Mouse (Mus musculus) adrenal gland, adult (tissue): ENCODE data around the gene Tmem132b.

Experiments used
- DNase-seq, 2 experiments: peaks; one replicate each; pipeline ENCODE4 v3.0.0; 2022 to 2023; ENCODE audit warnings: low spot score in 1 of 2; ENCODE audit not compliant: inconsistent age in 2 of 2

Gene Tmem132b

DNA sequence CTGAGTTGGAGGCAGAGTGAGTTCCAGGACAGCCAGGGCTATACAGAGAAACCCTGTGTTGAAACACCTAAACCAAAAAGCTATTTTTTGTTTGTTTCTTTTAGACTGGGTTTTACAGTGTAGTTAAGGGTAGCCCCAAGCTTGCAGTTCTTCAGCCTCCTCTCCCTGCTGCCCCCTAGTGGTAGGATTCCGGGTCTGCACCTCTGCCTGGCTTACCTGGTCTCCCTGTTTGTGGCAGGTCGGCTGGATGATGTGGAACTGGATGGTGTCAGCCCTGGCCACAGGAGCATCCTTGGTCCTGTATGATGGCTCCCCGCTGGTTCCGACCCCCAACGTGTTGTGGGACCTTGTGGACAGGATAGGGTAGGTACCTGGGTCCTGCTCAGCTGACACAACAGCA, 22.0 kb upstream of the Tmem132b start:
- peak in 1 of 2 experiments; percentile 73 for DNase-seq

DNA sequence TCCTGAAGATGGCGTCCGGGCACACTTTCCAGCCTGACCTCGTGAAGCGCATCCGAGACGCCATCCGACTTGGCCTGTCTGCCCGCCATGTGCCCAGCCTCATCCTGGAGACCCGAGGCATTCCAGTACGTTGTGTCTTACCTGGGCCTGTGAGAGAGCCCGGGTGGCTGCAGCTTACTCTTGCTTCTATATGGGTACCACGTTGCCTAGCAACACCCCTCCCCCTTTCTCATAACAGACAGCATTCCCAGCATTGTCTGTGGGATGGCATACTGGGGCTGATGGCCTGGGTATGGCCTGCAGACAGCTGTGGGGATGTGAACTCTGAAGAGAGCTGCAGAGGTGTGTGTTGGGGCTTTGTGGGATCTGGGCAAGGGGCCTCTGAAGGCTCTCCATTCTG, 16.6 kb upstream of the Tmem132b start:
- DNase-seq = no peak

DNA sequence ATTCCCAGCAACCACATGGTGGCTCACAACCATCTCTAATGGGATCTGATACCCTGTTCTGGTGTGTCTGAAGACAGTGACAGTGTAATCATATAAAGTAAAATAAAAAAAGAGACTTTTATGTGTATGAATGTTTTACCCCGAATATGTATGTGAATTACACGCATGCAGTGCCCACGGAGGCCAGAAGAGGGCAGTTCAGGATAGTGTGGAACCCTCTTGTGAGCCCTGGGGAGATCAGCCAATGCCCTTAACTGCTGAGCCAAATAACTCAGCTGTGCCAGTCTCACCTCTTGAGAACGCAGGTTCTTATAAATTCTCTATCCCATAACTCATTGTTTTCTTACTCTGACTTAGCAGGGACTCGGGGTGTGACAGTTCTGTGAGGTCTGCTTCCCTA, 12.9 kb upstream of the Tmem132b start:
- DNase-seq = peak in 1 of 2 experiments; percentile 56

GRCm38 (mm10) chr5:125520930-125521590, 10.5 kb upstream of the Tmem132b start:
- peak; percentile 27 to 72 for DNase-seq

- DNase-seq = no peak
Measured at GRCm38 (mm10) chr5:125523361-125523760, 8.2 kb upstream of the Tmem132b start.

DNA sequence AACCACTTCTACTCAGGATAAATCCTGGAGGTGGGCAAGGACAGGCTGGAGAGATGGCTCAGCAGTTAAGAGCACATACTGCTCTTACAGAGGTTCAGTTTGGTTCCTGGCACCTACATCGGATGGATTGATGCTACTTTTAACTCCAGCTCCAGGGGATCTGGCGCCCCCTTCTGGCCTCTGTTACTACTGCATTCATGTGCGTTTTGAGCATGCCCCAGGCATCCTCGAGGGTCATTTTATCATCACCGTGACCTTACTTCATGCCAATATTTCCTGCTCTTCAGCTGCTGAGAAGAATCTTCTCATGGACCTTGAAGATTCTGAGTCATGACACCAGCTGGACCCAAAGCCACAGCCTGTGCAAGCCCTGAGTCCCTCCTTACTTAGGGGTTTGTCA, 6.1 kb upstream of the Tmem132b start:
- peak in 1 of 2 experiments; percentile 65 for DNase-seq

GRCm38 (mm10) chr5:125526464-125526863, 5.1 kb upstream of the Tmem132b start:
- DNase-seq = peak in 1 of 2 experiments; percentile 46

GRCm38 (mm10) chr5:125529109-125529508, 2.5 kb upstream of the Tmem132b start:
- peak; percentile 49 to 90 for DNase-seq

DNA sequence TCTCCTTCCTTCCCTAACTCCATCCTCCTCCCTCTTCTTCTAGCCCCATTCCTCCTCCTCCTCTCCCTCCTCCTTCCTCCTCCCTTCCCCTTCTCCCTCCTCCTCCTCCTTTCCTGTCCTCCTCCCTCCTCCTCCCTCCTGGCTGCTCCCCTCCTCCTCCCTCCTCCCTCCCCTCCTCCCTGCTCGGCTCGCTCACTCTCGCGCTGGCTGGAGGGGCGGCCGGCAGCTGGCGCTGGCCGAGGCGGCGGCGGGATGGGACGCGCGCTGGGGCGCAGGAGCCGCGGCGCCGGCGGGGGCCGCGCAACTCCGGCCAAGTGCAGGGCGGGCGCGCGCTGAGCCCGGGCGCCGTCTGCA, 594 bp downstream of the Tmem132b start:
- peak in 1 of 2 experiments; percentile 44 for DNase-seq

DNA sequence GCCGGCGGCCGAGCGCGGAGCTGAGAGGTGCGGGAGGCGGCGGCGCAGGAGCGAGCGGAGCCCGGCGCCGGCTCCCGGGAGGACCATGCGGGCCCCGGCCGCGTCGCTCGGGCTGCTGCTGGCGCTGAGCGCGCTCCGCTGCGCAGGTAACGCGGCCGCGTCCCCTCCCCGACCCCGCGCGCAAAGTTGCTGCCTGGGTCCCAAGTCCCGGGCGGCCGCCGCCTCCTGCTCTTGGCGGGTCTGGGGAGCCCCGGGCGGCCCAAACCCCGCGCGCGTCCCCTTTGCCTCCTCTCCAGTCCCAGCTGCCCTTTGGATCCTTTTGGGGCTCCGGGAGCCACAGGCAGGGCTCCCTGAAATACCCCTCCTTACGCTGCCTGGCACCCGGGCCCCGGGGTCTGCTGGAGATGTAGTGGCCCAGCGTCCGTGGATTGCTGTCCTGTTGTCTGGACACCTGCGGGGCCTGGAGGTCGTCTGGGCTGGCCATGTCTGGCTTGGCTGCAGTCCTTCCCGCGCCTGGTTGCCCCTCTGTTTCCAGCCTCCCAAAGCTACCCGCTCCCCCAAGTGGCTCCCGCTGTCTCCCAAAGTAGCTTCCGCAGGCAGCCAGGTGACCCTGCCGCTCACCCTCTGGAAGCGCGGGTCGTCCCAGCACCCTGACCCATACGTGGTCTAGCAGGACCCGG, 1.1 kb downstream of the Tmem132b start:
- DNase-seq = peak in 1 of 2 experiments; percentile 29

DNA sequence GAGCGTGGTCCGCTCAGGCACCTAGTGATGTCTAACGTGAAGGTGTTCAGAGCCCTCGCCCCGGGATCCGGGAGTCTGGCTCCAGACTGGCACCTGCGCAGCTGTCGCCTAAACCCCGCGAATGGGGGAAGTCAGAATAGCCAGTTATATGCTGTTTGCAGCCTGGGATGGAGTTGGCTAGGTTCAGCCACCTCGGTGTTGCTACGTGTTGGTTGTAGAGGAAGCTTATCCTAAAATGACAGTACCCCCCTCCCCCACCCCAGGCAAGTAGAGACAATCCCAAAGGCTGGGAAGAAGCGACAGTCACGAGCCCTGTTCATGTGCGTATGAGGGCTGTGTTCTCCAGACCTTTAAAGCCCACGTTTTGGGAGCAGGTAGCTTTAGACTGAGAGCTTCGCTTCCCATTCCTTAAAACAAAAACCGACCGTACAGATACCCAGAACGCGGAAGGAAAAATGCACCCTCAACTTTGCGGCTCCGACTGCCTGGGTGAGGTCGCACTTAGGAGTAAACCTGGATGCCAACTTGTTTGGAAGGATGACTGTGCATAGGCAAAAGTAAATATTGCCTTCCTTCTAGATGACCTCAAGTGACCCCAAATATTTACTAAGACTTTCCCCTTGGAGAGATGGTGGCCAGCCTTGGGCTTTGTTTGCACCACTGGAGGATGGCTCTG, 1.8 kb downstream of the Tmem132b start:
- no peak for DNase-seq

GRCm38 (mm10) chr5:125534168-125534610, 2.6 kb downstream of the Tmem132b start:
- no peak for DNase-seq

GRCm38 (mm10) chr5:125534611-125535324, 3.2 kb downstream of the Tmem132b start:
- no peak for DNase-seq

- DNase-seq = no peak
Measured at GRCm38 (mm10) chr5:125545090-125545489, 13.5 kb downstream of the Tmem132b start.

GRCm38 (mm10) chr5:125546293-125546692, 14.7 kb downstream of the Tmem132b start:
- DNase-seq = no peak

GRCm38 (mm10) chr5:125549750-125550489, 18.3 kb downstream of the Tmem132b start:
- no peak for DNase-seq

- DNase-seq = no peak
Measured at GRCm38 (mm10) chr5:125555732-125556131, 24.2 kb downstream of the Tmem132b start.

- DNase-seq = no peak
Measured at GRCm38 (mm10) chr5:125563492-125563891, 31.9 kb downstream of the Tmem132b start.

- no peak for DNase-seq
Measured at GRCm38 (mm10) chr5:125565725-125566124, 34.2 kb downstream of the Tmem132b start.

GRCm38 (mm10) chr5:125568457-125568856, 36.9 kb downstream of the Tmem132b start:
- DNase-seq = no peak

DNA sequence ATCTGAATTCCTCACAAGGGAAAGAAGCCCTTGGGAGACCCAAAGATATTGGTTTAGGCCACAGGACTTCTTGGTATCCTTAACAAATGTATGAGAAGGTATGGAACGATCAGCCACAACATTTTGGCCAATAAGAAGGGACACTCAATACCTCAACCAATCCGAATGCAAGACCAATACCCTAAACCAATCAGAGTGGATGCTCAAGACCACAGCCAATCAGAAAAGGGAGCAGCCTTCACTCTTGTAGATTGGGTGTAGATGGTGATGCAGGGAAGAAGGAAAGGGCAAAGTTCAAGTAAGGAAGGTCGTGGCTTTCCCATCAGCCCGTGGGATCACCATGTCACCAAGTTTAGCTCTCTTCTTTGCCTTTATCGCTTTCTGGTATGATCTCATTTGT, 40.4 kb downstream of the Tmem132b start:
- DNase-seq = no peak
